Mouse (Mus musculus) embryonic facial prominence, embryonic 10.5 days (tissue): ENCODE measurements at regions not wholly inside any gene's neighbourhood (a gene's known extent, or its start where the extent isn't known, plus 50 kb on each side); places are given as distances from the start of the nearest gene placed in this dataset.

ENCODE experiments used
- DNase-seq: peaks from one replicate; pipeline ENCODE4 v3.0.0-alpha.2; 2017; ENCODE audit warnings: low spot score
- H3K27ac ChIP-seq: fragments of 300-500 bp; sonication (generic); replicated peaks from 2 replicates; pipeline ENCODE4 v1.5.1; 2016; ENCODE audit warnings: mild to moderate bottlenecking
- H3K27me3 ChIP-seq: fragments of 300-500 bp; sonication (generic); replicated peaks from 2 replicates; pipeline ENCODE4 v1.6.1; 2016; ENCODE audit warnings: low read depth, mild to moderate bottlenecking; ENCODE audit not compliant: poor library complexity, severe bottlenecking
- H3K36me3 ChIP-seq: fragments of 300-500 bp; sonication (generic); replicated peaks from 2 replicates; pipeline ENCODE4 v1.6.1; 2016; ENCODE audit warnings: mild to moderate bottlenecking, moderate library complexity
- H3K4me1 ChIP-seq: fragments of 300-500 bp; sonication (generic); 2 replicates; pipeline ENCODE4 v1.6.1; 2016
- H3K4me3 ChIP-seq: fragments of 300-500 bp; sonication (generic); 2 replicates; pipeline ENCODE4 v1.5.1; 2016; ENCODE audit warnings: mild to moderate bottlenecking, moderate library complexity
- H3K9me3 ChIP-seq: fragments of 300-500 bp; sonication (generic); 2 replicates; pipeline ENCODE4 v1.6.1; 2016; ENCODE audit warnings: mild to moderate bottlenecking
- WGBS: fragments of 180-500 bp; shearing (Covaris S2); methylation state at CpG from one replicate; pipeline ENCODE4 v1.1.7; 2016; 5-methylcytosine and 5-hydroxymethylcytosine counted together

DNA sequence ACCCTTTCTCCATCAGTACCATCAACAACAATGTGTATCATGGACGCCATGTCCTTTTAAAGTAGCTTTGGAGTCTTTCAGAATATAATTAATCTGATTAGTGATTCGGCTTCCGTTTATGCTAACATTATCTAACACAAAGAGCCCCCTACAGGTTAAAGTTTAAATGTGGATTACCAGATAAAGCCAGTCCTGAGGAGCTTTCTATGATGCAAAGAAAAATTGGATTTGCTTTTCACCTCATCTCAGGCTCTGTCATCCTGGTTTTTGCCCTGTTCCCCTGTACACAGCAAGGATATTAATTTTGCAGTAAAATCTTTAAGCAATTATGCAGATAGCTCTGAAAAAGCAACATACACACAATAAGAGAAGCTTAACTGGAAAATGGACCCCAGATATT is 412.7 kb upstream of the Tbc1d2b start:
- no peaks in the 10 kb centered on the region for H3K36me3 ChIP-seq
- H3K4me3 ChIP-seq = no peak overlapping the region
- 34% methylated on average over 3 of the region's 3 CpGs for WGBS
- H3K27me3 ChIP-seq = no peaks in the 10 kb centered on the region
- DNase-seq = no peak
- H3K27ac ChIP-seq = no peak overlapping the region
- no peaks in the 10 kb centered on the region for H3K9me3 ChIP-seq
- no peaks in the 10 kb centered on the region for H3K4me1 ChIP-seq

DNA sequence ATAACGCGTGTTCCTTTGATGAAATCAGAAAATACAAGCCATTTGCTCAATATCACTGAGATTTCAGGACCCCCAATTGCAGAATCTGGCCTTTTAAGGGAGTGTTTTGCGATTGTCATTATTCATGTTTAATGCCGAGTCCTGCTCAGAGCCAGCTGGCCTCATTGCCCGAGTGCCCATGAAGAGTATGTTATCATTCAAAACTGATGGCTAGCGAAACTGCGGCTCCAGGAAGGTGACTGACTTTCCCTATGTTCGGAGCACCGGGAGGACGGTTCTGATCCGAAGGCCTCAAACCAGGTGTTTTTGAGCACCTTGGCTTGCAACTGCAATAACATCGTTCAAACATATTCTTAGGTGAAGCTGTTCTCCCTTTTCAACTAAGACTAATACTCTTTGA is 419.5 kb upstream of the Tbc1d2b start:
- H3K4me3 ChIP-seq = no peak overlapping the region
- H3K27ac ChIP-seq = no peak overlapping the region
- no peak for DNase-seq
- 0 out of 2 replicates have a peak, but pooled peaks cover 7% of the 10 kb centered on the region for H3K27me3 ChIP-seq
- H3K36me3 ChIP-seq = no peaks in the 10 kb centered on the region
- H3K9me3 ChIP-seq = no peaks in the 10 kb centered on the region
- WGBS = 91% methylated on average over 12 of the region's 12 CpGs
- peaks cover 11% of the 10 kb centered on the region for H3K4me1 ChIP-seq

DNA sequence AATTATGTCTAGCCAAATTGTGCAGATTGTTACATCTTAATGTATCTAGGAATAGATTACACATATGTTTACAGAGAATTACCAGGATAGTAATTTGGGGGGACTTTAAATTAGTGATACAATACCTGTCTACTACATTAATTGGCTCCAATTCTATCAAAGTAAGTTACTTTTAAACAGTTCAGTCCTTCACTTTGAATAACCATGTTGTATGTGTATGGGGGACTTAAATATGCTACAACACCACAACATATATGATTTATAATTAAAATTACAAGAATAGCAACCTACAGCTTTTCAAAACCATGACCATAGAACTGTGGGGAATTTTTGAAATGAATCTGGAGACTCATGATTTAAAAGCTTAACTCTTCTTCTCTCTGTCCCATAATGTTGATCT is 420.5 kb upstream of the Tbc1d2b start:
- Histone ChIP-seq H3K27ac (no peak overlapping the region), H3K36me3 (no peaks in the 10 kb centered on the region), H3K4me1 (peaks cover 11% of the 10 kb centered on the region), H3K4me3 (no peak overlapping the region), H3K9me3 (no peaks in the 10 kb centered on the region), H3K27me3 (peaks cover 11% of the 10 kb centered on the region; the same call in 1 of the 2 replicates)
- DNase-seq = no peak

DNA sequence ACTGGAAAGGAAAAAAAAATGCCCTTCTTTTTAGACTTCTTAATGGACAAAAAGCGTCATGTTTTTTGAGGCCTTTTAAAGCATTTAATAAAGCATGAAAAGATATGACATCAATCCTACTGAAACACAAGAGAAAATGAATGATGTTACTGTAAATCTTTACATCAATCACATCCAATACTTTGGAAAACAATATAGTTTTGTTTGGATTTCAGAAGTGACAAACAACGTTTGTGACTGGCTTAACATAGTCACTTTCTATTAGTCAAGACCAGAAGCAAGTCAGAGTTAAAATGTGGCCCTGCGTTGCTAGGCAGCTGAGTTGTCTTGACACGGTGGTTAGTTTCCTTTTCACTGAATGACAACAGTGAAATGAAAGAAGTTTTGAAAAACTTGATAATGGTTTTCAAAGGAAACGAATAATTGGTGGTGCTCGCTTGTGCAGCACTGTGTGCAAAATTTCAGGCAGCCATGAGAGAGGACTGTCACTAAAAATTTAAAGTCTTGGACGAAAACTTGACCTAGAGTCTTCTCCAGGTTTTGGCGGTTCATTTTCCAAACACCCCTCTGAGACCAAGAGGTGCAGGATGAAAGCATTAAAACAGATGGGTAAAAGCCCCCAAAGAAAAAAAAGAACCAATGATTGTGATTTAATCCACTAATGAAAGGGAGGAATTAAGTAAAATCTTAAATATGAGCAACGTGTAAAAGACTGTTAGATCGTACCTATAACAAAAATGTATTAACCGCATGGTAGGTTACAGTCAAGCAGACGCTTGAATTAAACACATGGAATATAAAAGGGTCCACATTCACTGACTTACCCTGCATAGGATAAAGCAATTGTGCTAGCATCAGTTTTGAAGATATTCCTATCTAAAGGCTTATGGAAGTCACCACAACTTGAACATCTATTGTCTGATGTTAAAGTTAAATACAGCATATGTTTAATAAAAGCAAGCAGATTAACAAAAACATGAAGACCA is 421.4 kb upstream of the Tbc1d2b start:
- WGBS = 63% methylated on average over 12 of the region's 12 CpGs
- peaks cover 11% of the 10 kb centered on the region; the same call in 1 of the 2 replicates for H3K27me3 ChIP-seq
- DNase-seq = no peak
- H3K4me3 ChIP-seq = no peak overlapping the region
- peaks cover 11% of the 10 kb centered on the region for H3K4me1 ChIP-seq
- no peaks in the 10 kb centered on the region for H3K36me3 ChIP-seq
- H3K9me3 ChIP-seq = no peaks in the 10 kb centered on the region
- no peak overlapping the region for H3K27ac ChIP-seq

DNA sequence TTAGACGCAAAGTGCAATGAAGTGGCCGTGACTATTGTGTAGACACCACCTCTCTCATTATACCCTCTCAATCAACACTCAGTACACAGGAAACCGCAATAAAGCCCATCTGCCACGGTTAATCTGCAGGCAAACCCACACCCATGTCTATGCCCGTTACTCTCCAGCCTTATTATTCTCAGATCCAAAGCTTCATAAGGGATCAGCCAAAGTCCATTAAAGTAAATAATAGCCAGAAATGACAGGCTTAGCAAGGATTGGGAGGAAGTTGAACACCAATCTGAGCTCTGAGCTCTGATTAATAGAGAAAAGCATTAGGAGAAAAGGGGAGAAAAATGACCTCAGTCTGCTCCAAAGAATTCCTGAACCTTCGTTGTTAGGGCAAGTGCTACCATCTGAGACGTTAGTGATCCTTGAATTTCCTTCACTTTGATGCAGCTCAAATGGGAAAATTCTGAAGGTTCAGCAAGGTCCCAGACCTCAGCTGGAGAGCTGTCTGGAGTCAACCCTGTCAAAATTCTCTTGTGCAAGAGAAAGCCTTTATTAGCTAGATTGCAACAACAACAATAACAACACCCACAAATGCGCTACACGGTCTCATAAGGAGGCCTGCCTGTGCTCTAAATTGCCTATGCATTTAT is 422.5 kb upstream of the Tbc1d2b start:
- no peak overlapping the region for H3K27ac ChIP-seq
- H3K27me3 ChIP-seq = peaks cover 21% of the 10 kb centered on the region; the same call in 1 of the 2 replicates
- WGBS = 39% methylated on average over 9 of the region's 9 CpGs
- no peaks in the 10 kb centered on the region for H3K9me3 ChIP-seq
- H3K36me3 ChIP-seq = no peaks in the 10 kb centered on the region
- H3K4me3 ChIP-seq = no peak overlapping the region
- H3K4me1 ChIP-seq = peaks cover 11% of the 10 kb centered on the region
- no peak for DNase-seq

DNA sequence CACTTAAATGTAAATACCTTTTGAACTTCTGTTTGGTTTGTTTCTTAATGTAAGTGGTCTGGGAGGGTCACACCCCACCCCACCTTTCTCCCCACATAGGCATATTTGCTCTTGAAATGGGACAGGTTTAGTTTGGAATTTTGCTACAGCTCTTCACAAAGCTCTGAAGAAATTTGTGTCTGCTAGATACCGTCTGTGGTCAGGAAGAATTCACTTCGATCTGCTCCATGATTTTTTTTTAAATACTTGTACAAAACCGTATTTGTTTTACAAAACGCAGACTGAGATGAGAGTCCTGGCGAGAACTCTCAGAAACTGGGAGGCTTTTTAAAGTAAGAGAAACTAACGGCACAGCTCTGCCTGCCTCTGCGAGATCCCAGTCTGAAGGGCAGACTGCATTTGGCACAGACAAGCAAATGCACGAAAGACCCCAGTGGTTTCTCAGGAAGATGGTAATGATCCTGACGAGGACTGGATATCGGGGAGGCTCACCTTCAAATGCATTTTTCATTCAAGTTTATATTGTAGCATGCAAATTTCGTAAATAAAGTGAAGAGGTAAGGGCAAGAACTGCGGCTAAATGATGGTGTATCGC is 423.5 kb upstream of the Tbc1d2b start:
- no peak overlapping the region for H3K4me3 ChIP-seq
- no peak for DNase-seq
- peaks cover 11% of the 10 kb centered on the region for H3K4me1 ChIP-seq
- no peak overlapping the region for H3K27ac ChIP-seq
- peaks cover 21% of the 10 kb centered on the region; the same call in 1 of the 2 replicates for H3K27me3 ChIP-seq
- no peaks in the 10 kb centered on the region for H3K36me3 ChIP-seq
- 69% methylated on average over 13 of the region's 13 CpGs for WGBS
- H3K9me3 ChIP-seq = no peaks in the 10 kb centered on the region

DNA sequence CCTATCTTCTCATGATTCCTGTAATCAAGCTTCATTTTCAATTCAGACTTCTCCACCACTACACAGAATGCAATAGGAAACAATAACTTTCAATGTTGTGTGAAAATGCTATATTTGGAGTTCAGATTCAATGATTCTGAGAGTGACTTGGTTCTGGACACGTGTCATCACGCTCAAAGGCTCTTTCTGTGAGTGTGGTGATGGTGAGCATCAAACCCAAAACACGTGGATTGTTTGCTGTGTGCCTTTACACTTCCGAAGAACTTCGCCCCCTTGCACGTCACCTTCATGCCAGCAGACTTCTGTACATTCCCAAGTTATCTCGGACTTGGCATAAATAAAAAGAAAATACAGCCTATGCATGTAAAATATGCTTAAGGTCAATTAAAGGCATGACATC is 425.1 kb upstream of the Tbc1d2b start:
- Histone ChIP-seq H3K4me1 (peaks cover 11% of the 10 kb centered on the region), H3K4me3 (no peak overlapping the region), H3K27ac (no peak overlapping the region), H3K9me3 (no peaks in the 10 kb centered on the region), H3K27me3 (peaks cover 21% of the 10 kb centered on the region; the same call in 1 of the 2 replicates), H3K36me3 (no peaks in the 10 kb centered on the region)
- no peak for DNase-seq
- WGBS = 85% methylated on average over 7 of the region's 7 CpGs

DNA sequence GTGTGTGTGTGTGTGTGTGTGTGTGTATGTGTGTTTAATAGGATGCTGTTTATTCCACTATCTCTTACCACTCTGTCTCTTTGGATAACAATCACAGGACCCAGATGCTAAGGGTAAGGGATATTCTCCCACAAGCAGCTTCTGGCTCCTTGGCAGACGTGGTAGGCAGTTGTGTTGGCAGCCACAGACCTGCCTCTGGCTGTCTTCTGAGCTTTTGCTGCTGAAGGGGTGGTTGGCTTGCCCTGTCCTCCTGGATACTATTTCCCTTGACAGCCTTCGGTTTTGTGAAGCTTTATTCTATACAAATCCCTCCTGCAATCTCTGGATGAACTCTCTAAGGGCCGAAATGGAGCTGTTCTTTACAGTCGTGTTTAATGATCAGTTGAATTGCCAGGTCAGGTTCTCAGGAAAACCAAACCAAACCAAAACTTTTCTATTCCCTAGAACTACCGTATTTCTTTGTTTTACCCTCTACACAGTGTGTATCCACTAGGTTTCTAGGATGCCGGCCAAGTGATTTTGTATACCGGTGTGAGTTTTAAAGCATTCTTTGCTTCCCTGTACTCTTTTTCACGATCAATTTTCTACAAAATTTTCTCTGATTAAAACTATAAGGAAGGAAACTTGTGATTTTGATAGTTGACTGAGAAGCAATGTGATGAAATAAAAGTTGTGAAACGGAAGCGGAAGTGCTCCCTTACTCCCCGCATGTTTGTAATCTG is 426.8 kb upstream of the Tbc1d2b start:
- no peak overlapping the region; the same call in 1 of the 2 replicates for H3K27ac ChIP-seq

DNA sequence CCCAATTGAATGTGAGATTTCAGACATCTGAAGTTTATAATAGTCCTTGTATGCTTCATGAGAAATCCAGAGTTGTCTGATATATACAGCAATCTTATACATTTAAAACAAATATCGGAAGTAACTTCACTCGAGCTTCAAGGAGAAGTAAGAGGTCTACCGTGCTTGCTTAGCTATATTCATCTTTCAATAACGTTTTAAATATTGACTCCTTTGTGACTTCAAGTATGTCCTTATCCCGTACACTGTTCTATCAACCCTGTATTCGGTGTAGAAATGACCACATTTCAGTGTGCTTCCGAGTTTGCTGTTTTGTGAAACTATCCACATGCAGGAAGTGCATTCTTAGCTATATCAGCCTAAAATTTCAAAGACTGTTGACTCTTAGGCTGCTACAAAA is 427.8 kb upstream of the Tbc1d2b start:
- H3K27ac ChIP-seq = no peak overlapping the region
- DNase-seq = no peak
- no peaks in the 10 kb centered on the region for H3K36me3 ChIP-seq
- H3K9me3 ChIP-seq = no peaks in the 10 kb centered on the region
- peaks cover 3% of the 10 kb centered on the region for H3K4me1 ChIP-seq
- 77% methylated on average over 7 of the region's 7 CpGs for WGBS
- H3K4me3 ChIP-seq = no peak overlapping the region
- peaks cover 21% of the 10 kb centered on the region; the same call in 1 of the 2 replicates for H3K27me3 ChIP-seq

More for the DNA sequence above, 426.8 kb upstream of the Tbc1d2b start:
- Histone ChIP-seq H3K4me3 (no peak overlapping the region), H3K36me3 (no peaks in the 10 kb centered on the region), H3K9me3 (no peaks in the 10 kb centered on the region), H3K4me1 (peaks cover 11% of the 10 kb centered on the region), H3K27me3 (peaks cover 21% of the 10 kb centered on the region; the same call in 1 of the 2 replicates)
- no peak for DNase-seq
- WGBS = 72% methylated on average over 11 of the region's 11 CpGs

DNA sequence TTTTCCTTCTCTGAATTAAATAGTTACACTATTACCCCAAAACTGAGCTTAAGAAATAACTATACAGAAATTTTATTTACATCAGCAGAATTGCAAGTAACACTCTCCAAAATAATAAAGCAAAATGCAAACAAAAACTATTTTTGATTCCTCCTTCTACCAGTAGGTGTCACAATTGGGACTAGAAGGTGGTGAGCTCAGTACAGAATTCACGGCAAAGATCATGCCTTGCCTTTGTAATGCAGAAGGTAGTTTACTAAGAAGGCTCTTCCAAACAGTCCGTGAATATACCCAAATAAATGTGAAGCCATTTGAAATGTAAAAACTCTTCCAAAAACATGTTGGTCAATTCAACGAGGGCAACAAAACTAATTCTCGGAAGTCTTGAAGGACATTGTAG is 428.5 kb upstream of the Tbc1d2b start:
- Histone ChIP-seq H3K9me3 (no peaks in the 10 kb centered on the region), H3K4me3 (no peak overlapping the region), H3K4me1 (no peaks in the 10 kb centered on the region), H3K27me3 (peaks cover 21% of the 10 kb centered on the region; the same call in 1 of the 2 replicates), H3K27ac (no peak overlapping the region), H3K36me3 (no peaks in the 10 kb centered on the region)
- 36% methylated on average over 4 of the region's 4 CpGs for WGBS
- DNase-seq = no peak

DNA sequence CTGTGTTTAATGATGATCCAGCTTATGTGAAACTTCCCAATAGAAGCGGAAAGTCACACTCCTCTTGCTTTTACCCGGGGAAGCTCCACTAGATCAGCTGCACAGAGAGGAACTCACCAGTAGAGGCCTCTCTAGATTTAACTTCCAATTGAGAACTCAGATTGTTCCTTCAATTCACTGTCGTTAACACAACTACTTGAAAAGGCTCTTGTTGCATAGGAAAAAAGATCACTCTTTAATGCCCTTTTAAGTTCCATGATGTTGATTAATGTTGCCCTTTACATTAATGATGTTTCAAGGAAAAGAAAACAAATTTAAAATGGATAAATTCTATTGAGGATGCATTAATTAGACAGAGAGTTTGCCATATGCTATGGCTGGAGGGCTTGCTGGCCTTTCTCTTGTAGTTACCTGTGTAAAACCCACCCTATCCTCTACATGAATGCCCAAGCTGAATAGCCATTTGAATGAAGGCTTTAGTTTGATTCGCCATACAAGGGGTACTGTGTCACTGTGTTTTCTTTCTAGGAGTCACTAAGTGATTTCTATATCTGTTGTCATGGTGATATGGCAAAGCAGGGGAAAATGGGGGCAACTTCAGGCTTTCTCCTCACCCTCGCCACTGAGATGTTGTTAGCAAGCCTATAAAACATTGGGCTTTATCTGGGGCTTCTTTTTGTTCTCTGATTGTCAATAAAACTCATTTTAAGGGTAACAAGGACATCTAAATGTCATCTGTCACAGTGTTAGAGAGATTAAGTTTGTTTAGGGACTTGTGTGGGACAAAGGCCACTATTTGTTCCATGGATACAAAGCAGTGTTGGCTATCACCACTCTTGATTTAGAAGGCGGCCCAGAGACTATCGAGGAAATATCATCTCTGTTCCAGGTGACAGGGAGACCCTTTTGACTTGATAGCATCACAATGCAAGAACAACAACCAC is 429.9 kb upstream of the Tbc1d2b start:
- no peak for DNase-seq
- no peaks in the 10 kb centered on the region for H3K36me3 ChIP-seq
- H3K4me3 ChIP-seq = no peak overlapping the region
- no peak overlapping the region for H3K27ac ChIP-seq
- H3K27me3 ChIP-seq = peaks cover 14% of the 10 kb centered on the region; the same call in 1 of the 2 replicates
- no peaks in the 10 kb centered on the region for H3K9me3 ChIP-seq
- 40% methylated on average over 7 of the region's 7 CpGs for WGBS
- no peaks in the 10 kb centered on the region for H3K4me1 ChIP-seq
